Mouse (Mus musculus) megakaryocyte, embryonic 14.5 days (primary cell): ENCODE results near the gene Thbs2.

ENCODE experiments used
- FLI1 ChIP-seq: IDR thresholded peaks from 2 replicates; pipeline ENCODE4 v1.6.1; 2012; ENCODE audit warnings: low read length, inconsistent platforms, mixed read lengths
- GATA1 ChIP-seq: IDR thresholded peaks from 3 replicates; pipeline ENCODE4 v1.6.1; 2012; ENCODE audit warnings: mixed read lengths, low read length, inconsistent platforms, borderline replicate concordance

DNA sequence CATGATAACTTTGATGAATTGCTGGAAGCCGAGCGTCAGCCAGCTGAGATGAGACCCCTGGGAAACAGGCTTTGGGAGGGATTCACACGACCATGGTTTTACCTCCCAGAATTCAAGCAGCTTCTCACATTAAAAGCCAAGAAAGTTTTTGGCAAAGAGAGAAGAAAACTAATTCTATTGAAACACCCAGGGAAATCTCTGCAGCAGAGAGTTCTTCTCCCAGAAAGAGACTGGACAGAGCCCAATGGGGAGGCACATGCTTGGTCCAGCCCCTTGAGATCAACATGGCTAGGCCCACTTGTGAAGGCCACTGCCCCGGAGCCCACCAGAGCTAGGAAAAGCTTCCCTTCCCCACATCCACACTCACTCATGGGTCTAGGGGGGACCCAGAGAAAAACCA lies 26.9 kb upstream of the Thbs2 start:
- TF ChIP-seq GATA1: no peak
- TF ChIP-seq FLI1: no peak
